Mouse (Mus musculus) embryonic fibroblast, embryonic 13.5 days (primary cell): ENCODE results near the gene Sptb. TPM values are rescaled to one million over a fixed set of nuclear protein-coding genes. Genes with fewer than 3 reads are reported as not detected.

ENCODE experiments used
- H3K27ac ChIP-seq: 2 replicates; pipeline ENCODE4 v1.5.1; 2012; ENCODE audit warnings: low read length, control low read depth, inconsistent platforms; ENCODE audit not compliant: insufficient read depth
- H3K4me1 ChIP-seq: 2 replicates; pipeline ENCODE4 v1.6.1; 2011; ENCODE audit warnings: low read length; ENCODE audit not compliant: control insufficient read depth, insufficient read depth
- H3K4me3 ChIP-seq: 2 replicates; pipeline ENCODE4 v1.5.1; 2011; ENCODE audit warnings: mild to moderate bottlenecking, control low read depth, low read length; ENCODE audit not compliant: insufficient read depth
- CTCF ChIP-seq: IDR thresholded peaks from 2 replicates; pipeline ENCODE4 v1.5.1; 2011; ENCODE audit warnings: mild to moderate bottlenecking, control low read depth, low read length, moderate library complexity, borderline replicate concordance; ENCODE audit not compliant: insufficient read depth
- POLR2A ChIP-seq: IDR thresholded peaks from 2 replicates; pipeline ENCODE4 v1.6.1; 2011; ENCODE audit warnings: low read depth, mild to moderate bottlenecking, control low read depth, low read length, moderate library complexity
- polyA plus RNA-seq: library from polyadenylated mRNA; stranded (reverse); fragments of >200 nt; gene quantifications from 2 replicates; pipeline ENCODE4 v1.2.4, GENCODE M21; 2011; ENCODE audit warnings: low read depth; ENCODE audit not compliant: missing spikeins, insufficient read length

The Sptb gene
- polyA plus RNA-seq, 1 experiment = not detected

DNA sequence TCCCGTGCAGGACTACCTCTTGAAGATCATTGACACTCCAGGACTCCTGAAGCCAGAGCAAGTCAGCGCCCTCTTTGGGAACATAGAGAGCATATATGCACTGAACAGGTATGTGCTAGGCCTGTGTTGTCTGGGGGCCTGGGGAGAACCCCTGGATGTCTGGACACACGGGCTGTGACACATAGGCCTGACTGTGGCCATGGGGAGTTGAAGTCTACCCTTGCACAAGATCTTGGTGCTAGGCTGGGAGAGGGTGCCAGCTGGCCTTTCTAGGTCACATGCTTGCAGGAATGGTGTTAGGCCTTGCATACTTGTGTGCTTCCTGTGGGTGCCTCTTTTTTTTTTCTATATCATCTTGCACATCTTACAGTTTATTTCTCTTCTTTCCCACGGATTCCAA, 148.2 kb downstream of the Sptb start:
- TF ChIP-seq POLR2A = no peak
- no peak for TF ChIP-seq CTCF
- no peak overlapping the region for H3K4me3 ChIP-seq

GRCm38 (mm10) chr12:76558206-76558605, 152.1 kb downstream of the Sptb start:
- Histone ChIP-seq H3K27ac (no peak overlapping the region), H3K4me1 (peaks cover 13% of the 10 kb centered on the region), H3K4me3 (no peak overlapping the region)
- TF ChIP-seq CTCF = no peak
- no peak for TF ChIP-seq POLR2A

More for the DNA sequence above, 148.2 kb downstream of the Sptb start:
- no peak overlapping the region for H3K27ac ChIP-seq
- H3K4me1 ChIP-seq = peaks cover under 1% of the 10 kb centered on the region; the same call in 1 of the 2 replicates

DNA sequence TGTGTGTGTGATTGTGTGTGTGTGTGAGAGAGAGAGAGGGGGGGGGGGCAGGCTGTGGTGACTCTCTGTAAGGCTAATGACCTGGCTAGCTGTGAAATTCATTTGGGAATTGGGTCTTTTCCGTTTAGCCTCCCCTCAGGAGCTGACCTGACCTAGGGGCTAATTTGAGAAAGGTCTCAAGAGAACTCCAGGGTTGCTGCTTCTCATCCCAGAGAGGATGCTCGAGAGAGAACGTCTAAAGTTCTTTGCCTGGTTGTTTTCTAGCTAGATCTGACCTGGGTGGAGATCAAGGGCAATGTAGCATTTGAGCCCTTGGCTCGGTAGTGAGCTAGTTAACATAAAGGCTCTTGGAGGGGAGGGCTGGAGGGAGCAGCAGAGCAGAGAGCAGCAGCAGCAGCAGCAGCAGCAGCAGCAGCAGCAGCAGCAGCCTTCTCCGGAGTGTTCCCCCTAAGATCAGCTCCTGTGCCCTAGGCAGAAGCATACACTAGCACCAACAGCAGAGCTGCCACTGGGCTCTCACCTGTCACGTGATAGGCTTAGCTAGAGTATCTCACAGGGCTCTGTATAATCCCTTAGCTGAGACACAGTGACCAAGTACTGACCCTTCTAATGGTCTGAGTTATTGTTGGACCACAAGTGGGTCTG, 153.5 kb downstream of the Sptb start:
- H3K4me1 ChIP-seq = peaks cover 18% of the 10 kb centered on the region
- no peak for TF ChIP-seq CTCF
- no peak overlapping the region for H3K27ac ChIP-seq
- H3K4me3 ChIP-seq = no peak overlapping the region

DNA sequence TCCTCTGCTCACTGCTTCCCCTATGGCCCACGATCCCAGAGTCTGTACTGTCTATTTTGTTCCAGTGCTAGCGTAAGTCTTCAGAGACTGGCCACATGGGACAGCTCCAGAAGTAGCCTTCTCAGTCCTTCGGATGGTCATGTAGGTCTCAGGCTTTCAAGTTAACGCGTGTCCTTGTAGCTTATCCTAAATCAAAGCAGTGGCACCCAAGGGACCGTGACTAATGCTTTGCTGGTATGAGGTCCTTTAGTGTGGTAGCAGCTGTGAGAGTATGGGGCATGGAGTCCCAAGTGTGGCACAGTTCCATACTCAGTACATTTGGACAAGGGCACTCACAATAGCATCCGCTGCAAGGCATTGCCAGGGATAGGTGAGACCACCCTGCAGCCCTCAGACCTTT, 154.2 kb downstream of the Sptb start:
- Histone ChIP-seq H3K4me1 (peaks cover 18% of the 10 kb centered on the region), H3K4me3 (no peak overlapping the region), H3K27ac (no peak overlapping the region)
- TF ChIP-seq POLR2A (no peak), CTCF (no peak)

GRCm38 (mm10) chr12:76554871-76555386, 155.4 kb downstream of the Sptb start:
- Histone ChIP-seq H3K4me1 (peaks cover 18% of the 10 kb centered on the region), H3K4me3 (no peak overlapping the region), H3K27ac (no peak overlapping the region)
- TF ChIP-seq POLR2A (no peak), CTCF (no peak)

GRCm38 (mm10) chr12:76554392-76554791, 156.0 kb downstream of the Sptb start:
- Histone ChIP-seq H3K4me3 (no peak overlapping the region), H3K4me1 (peaks cover 18% of the 10 kb centered on the region), H3K27ac (no peak overlapping the region)
- TF ChIP-seq CTCF = no peak
- TF ChIP-seq POLR2A = no peak

DNA sequence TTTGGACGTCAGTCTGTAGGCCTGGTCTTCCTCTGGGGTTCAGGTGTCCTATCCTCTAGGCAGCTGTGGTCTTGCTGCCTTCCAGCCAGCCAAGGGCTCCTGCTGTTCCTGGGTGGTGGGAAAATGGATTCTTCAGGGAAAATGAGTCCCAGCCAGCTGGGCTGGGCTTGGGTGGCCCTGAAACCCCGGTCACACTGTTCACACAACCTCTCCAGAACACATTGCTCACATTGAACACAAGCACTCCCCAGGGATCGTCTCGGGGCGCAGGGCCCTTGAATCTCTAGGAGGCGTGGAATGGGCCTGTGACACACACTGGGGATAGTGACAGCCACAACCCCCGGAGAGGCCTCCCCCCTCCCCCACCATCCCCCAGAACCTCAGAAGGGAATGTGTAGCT, 156.4 kb downstream of the Sptb start:
- no peak overlapping the region for H3K27ac ChIP-seq
- no peak for TF ChIP-seq POLR2A
- no peak for TF ChIP-seq CTCF
- H3K4me3 ChIP-seq = no peak overlapping the region
- H3K4me1 ChIP-seq = peaks cover 18% of the 10 kb centered on the region

DNA sequence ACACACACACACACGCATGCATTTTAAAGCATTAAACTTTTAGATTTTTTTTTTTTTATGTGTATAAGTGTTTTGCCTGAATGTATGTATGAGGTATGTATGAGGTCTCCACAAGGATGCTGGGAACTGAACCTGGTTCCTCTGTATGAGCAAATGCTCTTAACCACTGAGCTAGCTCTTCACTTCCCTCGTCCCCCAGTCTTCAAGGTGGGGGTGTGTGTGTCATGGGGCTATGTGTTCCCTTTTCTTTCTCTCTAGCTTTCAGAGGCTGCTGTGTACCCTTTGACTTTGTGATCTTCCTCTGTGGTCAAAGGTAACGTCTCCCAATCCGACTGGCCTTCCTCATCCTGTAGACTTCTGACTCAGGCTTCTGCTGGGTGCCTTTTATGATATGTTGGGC, 157.4 kb downstream of the Sptb start:
- no peak for TF ChIP-seq CTCF
- no peak for TF ChIP-seq POLR2A
- peaks cover 20% of the 10 kb centered on the region for H3K4me1 ChIP-seq
- peak overlapping the region; percentile 39 for H3K27ac ChIP-seq
- no peak overlapping the region for H3K4me3 ChIP-seq

DNA sequence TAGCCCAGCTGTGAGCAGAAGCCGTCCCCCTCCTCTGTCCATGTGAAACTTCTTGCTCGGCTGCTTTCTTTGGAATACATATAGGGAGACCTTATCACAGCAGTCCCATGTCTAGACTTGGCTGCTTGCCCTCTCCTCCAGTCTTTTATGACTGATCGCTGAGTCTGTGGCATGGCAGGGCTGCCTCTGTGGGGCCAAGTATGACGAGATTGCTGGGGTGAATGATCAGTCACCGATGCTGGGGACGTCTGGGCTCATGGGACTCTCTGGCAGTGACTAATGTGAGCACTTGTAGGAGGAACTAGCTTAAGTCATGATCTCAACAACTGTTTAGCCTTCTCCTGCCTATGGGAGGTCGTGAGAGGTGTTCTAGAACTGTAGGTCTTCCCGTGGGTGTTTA, 158.0 kb downstream of the Sptb start:
- Histone ChIP-seq H3K27ac (peak overlapping the region; percentile 46), H3K4me3 (no peak overlapping the region), H3K4me1 (peaks cover 26% of the 10 kb centered on the region)
- TF ChIP-seq CTCF = no peak
- TF ChIP-seq POLR2A = no peak

- Histone ChIP-seq H3K4me1 (peaks cover 28% of the 10 kb centered on the region), H3K27ac (no peak overlapping the region), H3K4me3 (no peak overlapping the region)
- TF ChIP-seq CTCF (no peak), POLR2A (no peak)
Observed at GRCm38 (mm10) chr12:76549203-76549602, 161.1 kb downstream of the Sptb start.

GRCm38 (mm10) chr12:76548082-76548423, 162.3 kb downstream of the Sptb start:
- H3K4me1 ChIP-seq = peaks cover 26% of the 10 kb centered on the region
- no peak overlapping the region for H3K27ac ChIP-seq
- TF ChIP-seq POLR2A = no peak
- no peak for TF ChIP-seq CTCF
- H3K4me3 ChIP-seq = no peak overlapping the region
